Mouse (Mus musculus) Muller cell, postnatal 12 days (primary cell): ENCODE data around the gene Atrn.
"Not testable (repeated sequence)": the region's sequence is repeated elsewhere in the genome, so short reads cannot be mapped to it uniquely, and the experiment has no call there.

Experiments used
- DNase-seq: peaks from one replicate; pipeline ENCODE4 v3.0.0-alpha.2; 2015; ENCODE audit errors: inconsistent ontology term

Atrn gene

GRCm38 (mm10) chr2:130958906-130959305 lies 52.6 kb downstream of the Atrn start:
- DNase-seq: no peak

DNA sequence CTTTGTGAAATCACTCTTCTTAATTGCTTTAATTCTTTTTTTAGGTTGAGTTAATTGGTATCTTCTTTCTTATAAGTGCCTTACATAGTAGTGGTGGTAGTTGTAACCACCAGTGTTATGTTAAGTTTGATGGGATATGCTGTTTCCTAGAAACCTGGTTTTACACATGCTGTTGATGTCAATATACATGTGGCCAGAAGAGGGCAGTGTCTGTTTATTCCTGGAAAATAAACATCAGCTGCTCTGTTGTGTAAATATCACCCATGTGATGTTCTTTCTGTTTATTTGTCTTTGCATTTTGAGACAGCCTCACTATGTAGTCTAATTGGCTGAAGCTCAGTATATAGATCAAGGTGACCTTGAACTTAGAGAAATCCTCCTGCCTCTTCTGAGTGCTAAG lies 55.6 kb downstream of the Atrn start:
- DNase-seq: peak; percentile 8

GRCm38 (mm10) chr2:130965042-130965441 lies 58.7 kb downstream of the Atrn start:
- no peak for DNase-seq

DNA sequence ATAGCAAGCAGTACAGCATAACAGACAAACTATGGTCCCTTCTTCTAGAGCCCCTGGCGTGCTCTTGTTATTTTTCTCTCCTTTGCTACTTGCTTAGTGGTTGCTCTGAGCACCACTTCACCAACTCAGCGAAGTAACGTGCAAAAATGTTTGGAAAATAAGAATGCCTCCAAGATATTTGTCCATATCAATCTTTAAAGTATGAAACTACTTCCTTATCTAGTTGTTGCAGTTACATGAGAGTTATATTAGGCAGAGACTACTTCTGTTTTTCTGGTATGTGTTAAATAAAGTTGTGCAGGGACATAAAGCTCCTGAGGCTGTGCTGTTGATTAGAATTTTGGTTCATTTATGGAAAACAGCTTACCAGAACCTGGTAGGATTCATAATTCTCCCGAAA lies 64.7 kb downstream of the Atrn start:
- DNase-seq: no peak

DNA sequence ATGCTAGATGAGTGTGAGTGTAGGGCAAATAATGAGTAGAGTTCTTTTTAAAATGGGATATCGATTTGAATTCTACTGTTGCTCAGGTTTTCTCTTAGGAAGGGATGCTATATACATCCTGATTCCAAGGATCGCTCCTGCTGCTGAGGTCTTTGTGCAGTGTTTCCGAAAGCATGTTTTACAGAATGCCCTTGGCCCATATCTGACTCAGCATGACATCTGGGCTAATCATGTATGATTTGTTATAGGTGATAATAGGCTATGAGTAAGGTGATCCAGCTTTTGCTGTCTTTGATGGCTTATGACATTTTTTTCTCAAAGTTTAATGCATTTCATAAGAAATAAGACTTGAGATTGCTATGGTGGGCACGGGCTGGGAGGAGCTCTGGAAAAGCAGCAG lies 66.1 kb downstream of the Atrn start:
- DNase-seq: no peak

- no peak for DNase-seq
Observed at GRCm38 (mm10) chr2:130974928-130975327, 68.6 kb downstream of the Atrn start.

DNA sequence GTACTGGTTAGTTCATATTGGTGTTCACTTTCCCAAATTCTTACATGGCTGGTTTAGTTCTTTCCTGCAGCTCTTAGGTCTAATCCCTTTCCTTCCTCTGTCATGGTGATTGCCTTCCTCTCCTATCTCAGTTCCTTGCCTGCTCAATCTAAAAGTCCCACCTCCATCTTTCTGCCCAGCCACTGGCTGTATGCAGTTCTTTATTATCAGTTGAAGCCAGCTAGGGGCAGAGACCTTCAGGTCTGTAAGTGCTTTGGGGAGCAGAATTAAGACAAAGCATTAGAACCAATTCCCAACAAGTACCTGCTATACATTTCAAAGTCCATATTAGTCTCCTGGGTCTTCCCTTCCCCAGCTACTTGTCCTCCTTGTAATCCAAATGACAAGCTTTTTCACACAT lies 71.3 kb downstream of the Atrn start:
- DNase-seq: no peak

DNA sequence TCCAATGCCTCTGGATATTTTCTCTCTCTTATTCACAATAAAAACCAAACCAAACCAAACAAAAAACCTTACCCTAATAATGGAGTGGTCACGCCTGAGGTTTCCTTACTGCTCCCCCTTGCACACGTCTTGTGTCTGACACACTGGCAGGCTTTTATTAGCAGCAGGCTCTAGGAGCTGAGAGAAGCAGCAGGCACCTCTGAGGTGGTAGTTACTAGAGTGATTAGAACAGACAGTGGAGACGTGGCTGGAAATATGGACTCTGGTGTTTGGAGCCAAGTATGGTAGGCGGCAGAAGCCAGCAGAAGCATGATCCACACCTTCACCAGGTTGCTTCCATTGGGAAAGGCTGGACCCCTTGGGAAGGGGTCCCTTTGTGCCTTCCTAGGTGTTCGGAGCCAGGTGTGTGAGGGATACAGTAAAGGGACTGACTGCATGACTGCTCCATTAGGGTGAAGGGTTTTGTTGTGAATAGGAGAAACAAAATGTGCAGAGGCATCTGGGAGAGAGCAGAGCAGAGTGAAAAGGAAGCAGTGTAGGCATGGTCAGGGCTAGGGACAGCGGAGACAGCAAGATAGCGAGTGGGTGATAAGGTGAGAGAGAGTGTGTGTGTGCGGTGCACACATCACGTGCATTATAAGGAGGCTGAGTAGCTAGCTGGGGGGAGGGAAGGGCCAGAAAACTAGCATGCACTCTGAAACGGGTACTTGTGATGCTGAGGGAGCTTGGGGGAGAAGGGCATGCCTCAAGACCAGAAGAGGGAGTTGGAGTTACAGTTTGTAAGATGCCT lies 72.0 kb downstream of the Atrn start:
- DNase-seq: no peak

DNA sequence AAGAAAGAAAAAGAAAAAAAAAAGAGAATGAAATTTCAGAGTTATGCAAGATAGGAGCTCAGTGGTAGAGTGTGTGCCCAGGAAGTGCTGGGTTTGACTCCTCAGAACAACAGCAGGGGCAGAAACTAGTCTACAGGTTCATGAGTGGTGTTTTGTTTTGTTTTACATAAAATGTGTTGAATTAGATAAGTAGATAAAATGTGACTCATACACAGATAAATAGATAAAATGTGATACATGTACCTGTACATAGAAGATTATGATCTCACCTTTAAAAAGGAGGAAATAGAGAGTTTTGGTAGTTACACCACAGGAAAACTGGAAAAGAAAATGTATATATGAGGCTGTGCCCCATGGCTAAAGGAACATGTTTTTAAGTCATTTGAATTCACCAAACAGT lies 72.8 kb downstream of the Atrn start:
- no peak for DNase-seq

GRCm38 (mm10) chr2:130992818-130993217 lies 86.5 kb downstream of the Atrn start:
- DNase-seq: no peak

DNA sequence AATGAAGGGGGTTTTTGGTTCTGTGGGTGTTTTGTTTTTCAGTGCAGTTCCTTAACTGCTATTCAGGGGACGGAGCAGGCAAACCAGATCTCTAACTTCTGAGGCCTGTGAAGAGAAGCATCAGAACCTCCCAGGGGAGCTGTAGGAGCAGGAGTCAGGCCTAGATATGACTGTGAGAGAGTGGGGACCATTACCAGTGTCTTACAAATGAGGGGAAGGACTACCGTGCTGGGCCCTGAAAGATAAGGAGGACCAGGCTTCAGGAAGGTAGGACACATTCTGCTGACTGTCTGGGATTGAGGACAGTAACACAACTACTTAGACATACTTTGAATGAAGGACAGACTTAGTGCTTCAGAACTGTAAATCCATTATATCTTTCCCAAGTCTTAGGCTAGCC lies 102.8 kb downstream of the Atrn start:
- no peak for DNase-seq

DNA sequence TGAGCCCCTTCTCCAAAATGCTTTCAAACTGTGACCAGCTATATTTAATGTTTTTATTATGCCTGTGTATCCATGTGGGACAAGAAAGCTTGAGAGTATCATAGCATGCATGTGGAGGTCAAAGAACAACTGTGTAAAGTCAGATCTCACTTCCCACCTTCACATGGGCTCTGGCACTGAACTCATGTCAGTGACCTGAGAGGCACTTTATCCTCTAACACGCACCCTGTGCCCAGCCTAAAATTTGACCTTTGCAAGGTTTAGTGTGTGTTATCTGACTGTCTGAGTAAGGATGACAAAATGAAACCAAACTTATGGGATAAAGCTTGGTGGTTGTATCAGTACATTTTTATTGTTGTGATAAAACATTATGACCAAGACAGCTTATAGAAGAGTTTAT lies 104.3 kb downstream of the Atrn start:
- DNase-seq: no peak

GRCm38 (mm10) chr2:131025230-131025629 lies 118.9 kb downstream of the Atrn start:
- DNase-seq: no peak

DNA sequence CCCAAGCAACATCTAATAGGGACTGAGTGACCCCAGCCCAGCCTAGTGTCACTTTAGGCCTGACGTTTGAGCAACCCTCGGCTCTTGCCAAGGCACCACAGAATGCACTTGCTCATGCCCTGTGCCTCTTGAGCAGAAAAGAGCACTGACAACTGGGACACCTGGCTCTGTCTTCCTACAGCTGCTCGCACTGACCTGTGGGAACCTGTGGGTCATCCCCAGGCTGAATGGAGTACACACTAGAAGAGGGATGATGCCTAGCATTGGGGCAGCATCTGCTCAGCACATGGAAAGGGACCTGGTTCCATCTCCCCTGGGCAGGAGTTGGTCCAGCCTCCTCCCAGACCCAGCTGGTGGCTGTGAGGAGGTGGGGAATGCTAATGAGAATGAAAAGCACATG lies 120.6 kb downstream of the Atrn start:
- no peak for DNase-seq

DNA sequence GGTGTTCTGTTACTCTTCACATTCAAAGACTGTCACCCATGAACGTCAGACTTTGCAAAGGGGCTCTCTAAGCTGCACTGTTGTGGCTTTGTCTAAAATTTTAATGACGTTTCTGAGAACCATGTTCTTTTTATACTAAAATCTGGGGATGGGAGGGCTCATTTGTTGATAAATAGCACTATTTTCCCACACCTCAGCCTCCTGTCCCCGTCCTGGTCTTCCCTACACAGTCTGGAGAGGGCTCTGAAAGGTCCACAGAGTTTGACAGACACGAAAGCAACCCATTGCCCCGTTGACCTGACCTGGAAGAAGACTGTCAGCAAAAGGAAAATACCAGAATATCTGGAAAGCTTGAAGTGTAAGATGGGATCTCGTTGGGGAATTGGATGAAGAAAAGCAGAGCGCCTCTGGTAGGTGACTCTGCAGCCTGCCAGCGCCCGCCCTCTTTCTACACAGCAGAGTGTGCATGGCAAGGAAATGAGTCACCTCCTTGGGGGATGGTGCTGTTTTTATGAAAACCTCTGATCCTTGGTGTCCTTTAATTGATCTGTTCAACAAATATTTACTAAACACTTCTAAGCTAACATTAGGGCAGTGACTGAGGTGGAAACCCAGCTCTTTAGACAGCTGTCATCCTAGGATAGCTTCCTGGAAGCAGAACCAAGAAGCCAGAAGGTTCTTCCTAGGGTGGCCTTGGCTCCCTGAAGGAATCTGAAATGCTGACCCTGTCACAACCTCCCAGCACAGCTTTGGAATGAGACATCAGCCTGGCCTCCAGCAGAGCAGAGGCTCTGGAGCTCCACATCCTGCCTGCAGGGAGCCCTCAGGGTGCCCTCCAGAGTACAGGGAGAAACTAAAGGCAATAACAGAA lies 123.0 kb downstream of the Atrn start:
- DNase-seq: no peak

DNA sequence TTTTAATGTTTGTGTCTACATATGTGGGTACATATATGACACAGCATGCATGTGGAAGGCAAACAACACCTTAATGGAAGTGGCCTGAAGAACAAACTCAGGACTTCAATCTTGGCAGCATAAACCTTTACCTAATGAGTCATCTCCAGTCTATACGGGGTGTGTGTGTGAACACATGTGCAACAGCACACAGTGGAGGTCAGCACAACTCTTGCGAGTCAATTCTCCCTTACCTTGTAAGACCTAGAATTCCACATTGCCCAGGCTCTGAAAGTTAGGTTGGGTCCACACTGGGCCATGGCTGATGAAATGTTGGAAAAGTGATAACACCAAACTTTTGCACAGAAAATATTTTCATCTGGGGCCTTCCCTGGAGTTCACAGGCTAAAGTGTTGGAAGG lies 124.3 kb downstream of the Atrn start:
- DNase-seq: no peak

DNA sequence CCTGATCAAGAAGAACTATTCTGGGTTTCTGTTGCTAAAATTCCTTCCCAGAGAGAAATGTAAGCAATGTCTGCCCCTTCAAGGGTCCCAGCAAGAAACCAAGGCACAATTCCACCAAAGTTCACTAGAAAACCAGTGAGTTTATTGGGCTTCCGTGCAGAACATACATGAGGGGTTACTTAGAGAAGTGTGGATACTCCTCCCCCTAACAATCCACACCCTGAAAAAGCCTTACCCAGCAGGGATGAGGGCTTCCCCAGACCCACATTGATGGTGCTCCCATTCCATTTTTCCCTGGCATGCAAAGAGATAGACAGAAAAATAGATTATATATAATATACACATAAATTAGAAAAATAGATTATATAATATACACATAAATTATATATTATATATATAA lies 124.7 kb downstream of the Atrn start:
- DNase-seq: no peak

DNA sequence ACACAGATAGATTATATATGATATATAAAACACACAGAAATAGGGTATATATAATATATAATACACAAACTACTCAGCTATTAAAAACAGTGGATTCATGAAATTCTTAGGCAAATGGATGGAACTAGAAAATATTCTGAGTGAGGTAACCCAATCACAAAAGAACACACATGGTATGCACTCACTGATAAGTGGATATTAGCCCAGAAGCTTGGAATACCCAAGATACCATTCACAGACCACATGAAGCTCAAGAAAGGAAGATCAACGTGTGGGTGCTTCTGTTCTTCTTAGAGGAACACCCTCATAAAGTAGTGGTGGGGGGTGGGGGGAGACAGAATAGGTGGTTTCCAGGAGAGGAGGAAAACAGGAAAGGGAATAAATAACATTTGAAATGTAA lies 125.1 kb downstream of the Atrn start:
- not testable (repeated sequence) for DNase-seq

DNA sequence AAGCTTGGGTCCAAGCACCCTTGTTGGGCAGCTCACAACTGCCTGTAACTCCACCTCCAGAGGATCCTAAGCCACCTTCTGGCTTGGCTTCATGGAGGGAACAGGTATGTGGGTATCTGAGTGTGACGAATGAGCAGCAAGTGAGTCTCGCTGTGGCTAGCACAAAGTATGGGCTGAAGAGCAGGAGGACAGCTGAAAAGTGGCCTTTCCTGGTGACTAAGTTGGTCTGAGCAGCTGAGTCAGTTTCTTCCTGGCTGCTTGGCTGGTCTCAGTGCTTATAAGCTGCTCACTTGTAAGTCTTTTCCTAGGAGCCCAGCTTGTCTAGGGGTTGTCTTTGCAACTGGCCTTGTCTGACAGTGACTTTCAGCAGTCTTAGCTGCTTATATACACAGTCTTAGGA lies 130.0 kb downstream of the Atrn start:
- DNase-seq: no peak

GRCm38 (mm10) chr2:131036757-131037156 lies 130.5 kb downstream of the Atrn start:
- DNase-seq: no peak

GRCm38 (mm10) chr2:131037226-131037990 lies 131.1 kb downstream of the Atrn start:
- peak; percentile 87 for DNase-seq

- DNase-seq: no peak
Observed at GRCm38 (mm10) chr2:131038197-131038596, 131.9 kb downstream of the Atrn start.
